Mouse (Mus musculus): Measurements from ENCODE around the gene Gm3415. TPM values are rescaled to one million over a fixed set of nuclear protein-coding genes. Genes with fewer than 3 reads are reported as not detected.

Gene Gm3415
- polyA plus RNA-seq, 1 experiment from 2014 or later = not detected

- Histone ChIP-seq H3K4me1 (replicated peaks) (no peaks in the 10 kb centered on the region), H3K4me2 (no peak overlapping the region), H3K27ac (no peak overlapping the region), H3K36me3 (no peaks in the 10 kb centered on the region), H3K4me3 (no peak overlapping the region), H3K27me3 (no peaks in the 10 kb centered on the region), H3K9ac (no peak overlapping the region), H3K9me3 (replicated peaks) (no peaks in the 10 kb centered on the region)
- WGBS = 69% methylated on average over 5 of the region's 5 CpGs
- ATAC-seq (replicated peaks; ENCODE audit: insufficient number of reproducible peaks, insufficient read depth, low FRiP score, low read depth) = no peak
Measured at GRCm38 (mm10) chr5:146599970-146600369, 44.0 kb downstream of the Gm3415 start.

DNA sequence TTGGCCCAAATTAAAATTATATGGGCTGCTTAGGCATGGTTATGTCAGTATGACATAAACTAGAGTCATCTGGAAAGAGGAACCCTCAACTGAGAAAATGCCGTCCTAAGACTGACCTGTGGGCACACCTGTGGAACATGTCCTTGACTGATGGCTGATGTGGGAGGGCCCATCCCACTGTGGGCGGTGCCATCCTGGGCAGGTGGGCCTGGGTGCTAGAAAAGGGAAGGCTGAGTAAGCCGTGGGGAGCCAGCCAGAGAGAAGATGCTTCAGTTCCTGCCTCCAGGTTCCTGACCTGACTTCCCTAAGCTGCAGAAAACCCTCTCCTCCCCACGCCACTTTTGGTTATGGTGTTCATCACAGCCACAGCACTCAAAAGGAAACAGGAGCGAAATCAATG lies 50.3 kb downstream of the Gm3415 start:
- 60% methylated on average over 5 of the region's 5 CpGs for WGBS
- no peaks in the 10 kb centered on the region for H3K27me3 ChIP-seq

DNA sequence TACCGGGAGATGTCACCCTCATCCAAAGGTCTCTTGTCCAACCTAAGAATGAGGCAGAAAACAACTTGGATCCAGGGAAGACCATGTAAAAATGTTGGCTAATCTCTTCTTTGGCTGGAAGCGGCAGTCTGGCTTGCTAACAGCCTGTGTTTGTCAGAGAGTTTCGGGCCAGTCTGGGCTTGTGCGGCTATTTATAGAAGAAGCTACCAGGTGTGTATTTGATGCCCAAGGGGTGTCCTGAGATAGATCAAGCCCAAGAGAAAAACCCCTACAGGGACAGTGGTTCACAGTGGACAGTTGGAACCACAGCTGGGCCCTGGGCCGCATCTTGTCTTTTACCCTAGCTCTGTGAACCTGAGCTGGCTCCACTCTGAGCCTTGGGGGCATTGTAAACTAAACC lies 51.0 kb downstream of the Gm3415 start:
- no peak overlapping the region for H3K4me3 ChIP-seq
- 0 out of 2 replicates have a peak, but pooled peaks cover 3% of the 10 kb centered on the region for H3K4me1 ChIP-seq (replicated peaks)
- no peak for ATAC-seq (replicated peaks; ENCODE audit: insufficient number of reproducible peaks, insufficient read depth, low FRiP score, low read depth)
- 71% methylated on average over 5 of the region's 5 CpGs for WGBS
- no peaks in the 10 kb centered on the region for H3K36me3 ChIP-seq
- no peak overlapping the region for H3K9ac ChIP-seq
- no peaks in the 10 kb centered on the region for H3K9me3 ChIP-seq (replicated peaks)
- no peak overlapping the region for H3K4me2 ChIP-seq
- no peak overlapping the region for H3K27ac ChIP-seq
- no peaks in the 10 kb centered on the region for H3K27me3 ChIP-seq

More for the DNA sequence above, 50.3 kb downstream of the Gm3415 start:
- no peak for ATAC-seq (replicated peaks; ENCODE audit: insufficient number of reproducible peaks, insufficient read depth, low FRiP score, low read depth)
- Histone ChIP-seq H3K27ac (no peak overlapping the region), H3K4me1 (replicated peaks) (0 out of 2 replicates have a peak, but pooled peaks cover 3% of the 10 kb centered on the region), H3K36me3 (no peaks in the 10 kb centered on the region), H3K4me3 (no peak overlapping the region), H3K4me2 (no peak overlapping the region), H3K9me3 (replicated peaks) (no peaks in the 10 kb centered on the region), H3K9ac (no peak overlapping the region)

DNA sequence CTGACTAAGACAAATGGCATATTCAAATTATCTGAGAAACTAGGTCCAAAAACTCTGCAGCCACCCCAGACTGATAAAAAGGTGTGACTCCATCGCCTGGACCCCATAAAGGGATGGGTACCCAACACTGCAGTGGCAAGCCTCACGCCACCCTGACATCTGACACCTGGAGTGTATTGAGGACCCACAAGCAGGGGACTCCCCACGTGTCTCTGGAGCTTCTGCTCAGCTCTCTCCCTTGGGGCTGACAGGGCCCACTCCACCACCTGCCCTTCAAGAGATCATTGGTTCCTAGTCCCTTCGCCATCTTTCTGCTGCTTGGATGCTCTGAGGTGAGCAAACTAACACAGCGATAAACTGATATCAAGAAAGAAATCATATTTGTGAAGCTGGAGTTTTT lies 51.9 kb downstream of the Gm3415 start:
- H3K9me3 ChIP-seq (replicated peaks) = no peaks in the 10 kb centered on the region
- H3K9ac ChIP-seq = no peak overlapping the region
- H3K27ac ChIP-seq = no peak overlapping the region
- 67% methylated on average over 5 of the region's 5 CpGs for WGBS
- no peaks in the 10 kb centered on the region for H3K36me3 ChIP-seq
- no peaks in the 10 kb centered on the region for H3K27me3 ChIP-seq
- H3K4me2 ChIP-seq = no peak overlapping the region
- ATAC-seq (replicated peaks; ENCODE audit: insufficient number of reproducible peaks, insufficient read depth, low FRiP score, low read depth) = no peak
- H3K4me1 ChIP-seq (replicated peaks) = 0 out of 2 replicates have a peak, but pooled peaks cover 3% of the 10 kb centered on the region
- no peak overlapping the region for H3K4me3 ChIP-seq

Other genes with a start within 250 kb of the Gm3415 start
- 0.11 and 0.37 TPM in 2 replicates for gene Wasf3, start 171.2 kb upstream of the Gm3415 start, polyA plus RNA-seq (2015; fragmentation: Nextera tagmentation; extraction: Ambion mirVana)
- gene Gm6408, start 74.2 kb upstream of the Gm3415 start, polyA plus RNA-seq (2015; fragmentation: Nextera tagmentation; extraction: Ambion mirVana) = not detected in 2 replicates
- not detected in 2 replicates for gene Gm6370, start 64.8 kb upstream of the Gm3415 start, polyA plus RNA-seq (2015; fragmentation: Nextera tagmentation; extraction: Ambion mirVana)
- not detected in 2 replicates for gene 4930449I24Rik, start 53.7 kb upstream of the Gm3415 start, polyA plus RNA-seq (2015; fragmentation: Nextera tagmentation; extraction: Ambion mirVana)
- gene Gm3402, start 42.0 kb upstream of the Gm3415 start, polyA plus RNA-seq (2015; fragmentation: Nextera tagmentation; extraction: Ambion mirVana) = not detected in 2 replicates
- gene Gm3404, start 30.3 kb upstream of the Gm3415 start, polyA plus RNA-seq (2015; fragmentation: Nextera tagmentation; extraction: Ambion mirVana) = not detected in 2 replicates
- not detected in 2 replicates for gene Gm3409, start 18.5 kb upstream of the Gm3415 start, polyA plus RNA-seq (2015; fragmentation: Nextera tagmentation; extraction: Ambion mirVana)
- gene Gpr12, start 29.1 kb downstream of the Gm3415 start, polyA plus RNA-seq (2015; fragmentation: Nextera tagmentation; extraction: Ambion mirVana) = not detected in 2 replicates
- gene Usp12, start 238.9 kb downstream of the Gm3415 start, polyA plus RNA-seq (2015; fragmentation: Nextera tagmentation; extraction: Ambion mirVana) = 9.0 and 10.8 TPM in 2 replicates